ENCODE assay signal across 8 mouse cellular contexts in the genomic region with DNA sequence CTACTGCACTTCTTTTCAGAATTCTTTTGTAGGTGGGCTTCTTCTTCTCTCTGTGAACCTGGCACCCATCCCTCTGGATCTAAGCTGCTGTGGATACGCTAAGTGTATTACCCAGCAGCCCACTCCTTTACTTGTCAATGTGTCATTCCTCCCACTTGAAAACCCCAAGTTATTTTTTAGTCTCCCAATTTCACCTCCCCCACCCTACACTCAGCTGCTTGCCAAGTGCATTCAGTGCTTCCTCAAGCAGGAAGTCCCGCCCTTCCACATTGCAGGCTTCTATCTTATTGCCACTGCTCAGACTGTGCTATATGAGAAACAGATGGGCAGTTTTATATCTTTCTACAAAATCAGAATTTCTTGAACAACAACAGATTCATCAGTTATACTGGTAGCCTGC. TPM values are rescaled to one million over a fixed set of nuclear protein-coding genes. Genes with fewer than 3 reads are reported as not detected.
DNase-seq lines count a peak whose midpoint lies in the region; ATAC-seq lines count a peak whose summit lies in the region.

No protein-coding gene starts in this region.

- no peak overlapping the region for H3K9ac ChIP-seq in lung, embryonic 16.5 days (ENCODE audit: low read length)
- H3K9ac ChIP-seq in midbrain, embryonic 13.5 days (replicated peaks), result no peak overlapping the region

- H3K4me1 ChIP-seq in lung, embryonic 16.5 days (replicated peaks; ENCODE audit: control insufficient read depth, insufficient read depth, low read length), result no peaks in the 10 kb centered on the region; the same call in none of the 2 replicates
- no peaks in the 10 kb centered on the region for H3K4me1 ChIP-seq in midbrain, embryonic 13.5 days (replicated peaks)

- no peak for DNase-seq in frontal cortex, postnatal 25 days (ENCODE audit: low spot score in 2 of 2)
- peak; percentile 41 for DNase-seq in adipocyte (ENCODE audit: low spot score)
- peak; percentile 48 to 52 for DNase-seq in heart, postnatal 10 days
- no peak for DNase-seq in testis, postnatal 14 days (ENCODE audit: low spot score)
- DNase-seq in ovary, postnatal 14 days (ENCODE audit: low spot score), result no peak

- H3K4me2 ChIP-seq in lung, embryonic 16.5 days (ENCODE audit: low read depth, low read length), result no peak overlapping the region
- no peak overlapping the region for H3K4me2 ChIP-seq in midbrain, embryonic 13.5 days (replicated peaks)

- no peaks in the 10 kb centered on the region for H3K36me3 ChIP-seq in lung, embryonic 16.5 days (ENCODE audit: control insufficient read depth, insufficient read depth, low read length)
- H3K36me3 ChIP-seq in midbrain, embryonic 13.5 days, result no peaks in the 10 kb centered on the region

- 64% methylated on average over 2 of the region's 2 CpGs for WGBS in lung, embryonic 16.5 days
- 87% methylated on average over 2 of the region's 2 CpGs for WGBS in midbrain, embryonic 13.5 days

- no peaks in the 10 kb centered on the region for H3K9me3 ChIP-seq in lung, embryonic 16.5 days (ENCODE audit: control insufficient read depth, low read length)
- no peaks in the 10 kb centered on the region for H3K9me3 ChIP-seq in midbrain, embryonic 13.5 days

- peak; percentile 85 for ATAC-seq in frontal cortex, adult (ENCODE audit: low TSS enrichment)
- ATAC-seq in lung, embryonic 16.5 days (ENCODE audit: low read depth), result peak; percentile 60
- ATAC-seq in midbrain, embryonic 13.5 days, result no peak

- H3K27ac ChIP-seq in lung, embryonic 16.5 days (ENCODE audit: low read length), result no peak overlapping the region
- no peak overlapping the region for H3K27ac ChIP-seq in midbrain, embryonic 13.5 days

- peaks cover 2% of the 10 kb centered on the region for H3K27me3 ChIP-seq in lung, embryonic 16.5 days (ENCODE audit: control insufficient read depth, insufficient read depth, low read depth, low read length)
- peaks cover 82% of the 10 kb centered on the region for H3K27me3 ChIP-seq in midbrain, embryonic 13.5 days

- no peak overlapping the region for H3K4me3 ChIP-seq in lung, embryonic 16.5 days (ENCODE audit: low read length)
- no peak overlapping the region for H3K4me3 ChIP-seq in midbrain, embryonic 13.5 days (replicated peaks)

- intact Hi-C loops in heart, postnatal 10 days (cut with DNase I), result no loop called here

RNA-seq across cellular contexts. Expression of a gene that starts 22.8 kb away (rescaled TPM):
- 10 to 100 TPM; 11.3 to 13.1 TPM for total RNA-seq in heart, postnatal 10 days (2021)
- polyA plus RNA-seq in lung, embryonic 16.5 days (2015; fragmentation: Nextera tagmentation; extraction: Ambion mirVana), result 17.3 and 19.8 TPM in 2 replicates
- polyA plus RNA-seq in midbrain, embryonic 13.5 days (2015; fragmentation: Nextera tagmentation; extraction: Ambion mirVana), result 12.2 and 13.3 TPM in 2 replicates

RNA-seq across cellular contexts. Expression of a gene that starts 23.0 kb away (rescaled TPM):
- 10 to 100 TPM; 14.7 to 18.4 TPM for total RNA-seq in heart, postnatal 10 days (2021)
- 49.6 and 50.0 TPM in 2 replicates for polyA plus RNA-seq in lung, embryonic 16.5 days (2015; fragmentation: Nextera tagmentation; extraction: Ambion mirVana)
- polyA plus RNA-seq in midbrain, embryonic 13.5 days (2015; fragmentation: Nextera tagmentation; extraction: Ambion mirVana), result 47.1 and 50.1 TPM in 2 replicates

Comparison
In these comparisons a context has a peak if more than half of its experiments do, and no peak if none do; other contexts are left out.
1. DNase-seq: peak in adipocyte (single experiment) and heart, postnatal 10 days (2 of 2); none in frontal cortex, postnatal 25 days (0 of 2), testis, postnatal 14 days (single experiment) and ovary, postnatal 14 days (single experiment).